Mouse (Mus musculus): ENCODE measurements around the gene Lamtor2.
A peak's percentile ranks its signal among the peaks of the same experiment; 100 is the strongest.

The Lamtor2 gene

GRCm38 (mm10) chr3:88568615-88569014, 15.7 kb upstream of the Lamtor2 start:
- DNase-seq (ENCODE audit: low read depth in 2 of 2, low spot score in 2 of 2), result no peak

DNA sequence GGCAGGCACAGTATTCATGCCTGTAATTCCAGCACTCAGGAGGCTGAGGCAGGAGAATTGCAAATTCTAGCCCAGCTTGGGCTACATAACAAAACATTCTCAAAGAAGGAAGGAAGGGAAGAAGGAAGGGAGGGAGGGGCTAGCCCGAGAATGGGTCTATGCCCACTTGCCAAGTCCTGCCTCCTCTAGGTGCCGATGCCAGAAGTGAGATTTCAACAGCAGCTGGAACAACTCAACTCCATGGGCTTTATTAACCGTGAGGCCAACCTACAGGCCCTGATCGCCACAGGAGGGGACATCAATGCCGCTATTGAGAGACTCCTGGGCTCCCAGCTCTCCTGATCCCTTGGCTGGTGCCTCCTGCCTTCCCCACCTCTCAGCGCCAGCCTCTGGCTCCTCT, 15.0 kb upstream of the Lamtor2 start:
- no peak for DNase-seq (ENCODE audit: low read depth in 2 of 2, low spot score in 2 of 2)

DNA sequence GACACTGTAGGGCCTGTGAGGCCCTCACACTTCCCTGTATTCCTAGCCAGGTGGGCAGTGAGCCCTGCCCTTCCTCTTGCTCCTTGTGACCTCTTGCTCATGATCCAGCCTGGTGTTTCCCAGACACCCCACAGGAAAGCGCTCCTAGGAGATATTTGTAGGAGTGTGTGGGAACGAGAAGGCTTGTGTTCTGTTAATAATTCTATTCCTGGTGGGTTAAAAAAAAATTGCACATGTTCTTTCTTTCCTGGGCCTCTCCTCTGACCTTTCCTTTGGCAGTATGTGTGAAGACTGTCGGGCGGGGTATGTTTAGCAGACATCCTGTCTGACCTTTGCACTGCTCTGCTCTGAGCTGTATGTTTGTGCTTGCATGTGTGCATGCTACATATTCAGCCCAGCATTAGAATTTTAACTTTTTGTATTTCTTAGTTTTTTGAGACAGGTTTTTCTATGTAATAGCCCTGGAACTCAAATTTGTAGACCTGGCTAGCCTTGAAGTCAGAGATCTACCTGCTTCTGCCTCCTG, 13.7 kb upstream of the Lamtor2 start:
- no peak for DNase-seq (ENCODE audit: low read depth in 2 of 2, low spot score in 2 of 2)

GRCm38 (mm10) chr3:88566116-88566515, 13.2 kb upstream of the Lamtor2 start:
- no peak for DNase-seq (ENCODE audit: low read depth in 2 of 2, low spot score in 2 of 2)

GRCm38 (mm10) chr3:88563966-88564365, 11.1 kb upstream of the Lamtor2 start:
- no peak for DNase-seq (ENCODE audit: low read depth in 2 of 2, low spot score in 2 of 2)

DNA sequence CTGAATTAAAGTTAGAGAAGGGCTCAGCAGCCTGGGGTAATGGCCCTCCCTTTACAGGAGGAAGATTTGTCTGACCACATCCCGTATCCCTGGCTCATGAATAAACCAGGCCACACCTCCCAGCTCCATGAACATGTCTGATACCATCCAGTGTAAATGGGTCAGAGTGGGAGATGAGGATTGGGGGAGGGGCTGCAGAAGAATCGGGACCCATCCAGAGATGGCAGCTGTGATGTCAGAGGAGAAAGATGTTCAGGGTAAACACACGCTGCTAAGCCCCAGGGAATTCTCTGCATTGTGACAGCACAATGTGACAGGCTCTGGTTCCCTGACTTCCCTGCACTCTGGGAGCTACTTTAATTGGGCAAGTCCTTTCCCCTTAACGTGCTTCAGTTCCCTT, 10.6 kb upstream of the Lamtor2 start:
- DNase-seq (ENCODE audit: low read depth in 2 of 2, low spot score in 2 of 2), result no peak

- no peak for DNase-seq (ENCODE audit: low read depth in 2 of 2, low spot score in 2 of 2)
Measured at GRCm38 (mm10) chr3:88561989-88562388, 9.1 kb upstream of the Lamtor2 start.

DNA sequence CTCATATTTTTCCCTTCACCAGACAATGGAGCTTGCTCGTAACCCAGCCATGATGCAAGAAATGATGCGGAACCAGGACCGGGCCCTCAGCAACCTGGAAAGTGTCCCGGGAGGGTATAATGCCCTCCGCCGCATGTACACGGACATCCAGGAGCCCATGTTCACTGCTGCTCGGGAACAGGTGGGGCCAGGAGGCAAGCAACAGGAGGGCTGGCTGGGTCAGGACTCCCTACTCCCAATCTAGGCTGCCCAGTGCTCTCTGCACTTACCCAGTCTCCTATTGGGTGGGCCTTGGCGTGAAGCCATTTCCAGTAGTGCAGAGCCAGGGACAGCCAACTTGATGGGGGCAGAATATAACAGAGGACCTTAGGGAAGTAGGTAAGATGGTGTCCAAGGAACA, 6.7 kb upstream of the Lamtor2 start:
- DNase-seq (ENCODE audit: low read depth in 2 of 2, low spot score in 2 of 2), result no peak

DNA sequence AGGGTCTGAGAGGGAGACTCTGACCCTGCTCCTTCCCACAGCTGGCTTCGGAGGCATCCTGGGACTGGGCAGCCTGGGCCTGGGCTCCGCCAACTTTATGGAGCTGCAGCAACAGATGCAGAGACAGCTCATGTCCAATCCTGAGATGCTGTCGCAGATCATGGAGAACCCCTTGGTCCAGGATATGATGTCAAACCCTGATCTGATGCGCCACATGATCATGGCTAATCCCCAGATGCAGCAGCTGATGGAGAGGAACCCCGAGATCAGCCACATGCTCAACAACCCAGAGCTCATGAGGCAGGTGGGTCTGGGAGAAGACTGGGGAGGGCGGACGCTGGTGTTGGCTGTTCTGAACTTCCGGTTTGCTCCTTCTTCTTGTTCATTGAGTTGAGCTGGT, 3.7 kb upstream of the Lamtor2 start:
- DNase-seq (ENCODE audit: low read depth in 2 of 2, low spot score in 2 of 2), result no peak

- DNase-seq (ENCODE audit: low read depth in 2 of 2, low spot score in 2 of 2), result no peak
Measured at GRCm38 (mm10) chr3:88555731-88556130, 2.9 kb upstream of the Lamtor2 start.

- no peak for DNase-seq (ENCODE audit: low read depth in 2 of 2, low spot score in 2 of 2)
Measured at GRCm38 (mm10) chr3:88555069-88555605, 2.3 kb upstream of the Lamtor2 start.

- peak in 1 of 2 experiments; percentile 24 for DNase-seq (ENCODE audit: low read depth in 2 of 2, low spot score in 2 of 2)
Measured at GRCm38 (mm10) chr3:88553880-88554586, 1.2 kb upstream of the Lamtor2 start.

DNA sequence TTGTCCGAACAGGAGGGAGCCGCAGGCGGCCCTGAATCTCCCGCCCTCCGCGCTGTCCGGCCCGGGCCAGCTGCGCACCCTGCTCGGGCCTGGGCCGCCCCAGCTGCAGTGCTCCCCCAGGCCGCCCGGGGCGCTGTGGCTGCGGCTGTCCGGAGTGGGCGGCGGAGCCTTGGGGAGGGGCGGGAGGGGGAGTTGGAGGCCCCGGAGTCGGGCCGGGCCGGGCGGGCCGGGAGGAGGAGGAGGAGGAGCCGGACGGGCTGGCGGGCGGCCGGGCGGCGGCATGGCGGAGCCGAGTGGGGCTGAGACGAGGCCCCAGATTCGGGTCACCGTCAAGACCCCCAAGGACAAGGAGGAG, 628 bp upstream of the Lamtor2 start, which contains the start of gene Ubqln4:
TSS of gene Ubqln4 (plus strand) at position 234 of the 355 bp plus-strand sequence.
- peak; percentile 75 to 86 for DNase-seq (ENCODE audit: low read depth in 2 of 2, low spot score in 2 of 2)

GRCm38 (mm10) chr3:88552082-88552645, 710 bp downstream of the Lamtor2 start:
- DNase-seq (ENCODE audit: low read depth in 2 of 2, low spot score in 2 of 2), result no peak

GRCm38 (mm10) chr3:88551586-88551985, 1.3 kb downstream of the Lamtor2 start:
- no peak for DNase-seq (ENCODE audit: low read depth in 2 of 2, low spot score in 2 of 2)

DNA sequence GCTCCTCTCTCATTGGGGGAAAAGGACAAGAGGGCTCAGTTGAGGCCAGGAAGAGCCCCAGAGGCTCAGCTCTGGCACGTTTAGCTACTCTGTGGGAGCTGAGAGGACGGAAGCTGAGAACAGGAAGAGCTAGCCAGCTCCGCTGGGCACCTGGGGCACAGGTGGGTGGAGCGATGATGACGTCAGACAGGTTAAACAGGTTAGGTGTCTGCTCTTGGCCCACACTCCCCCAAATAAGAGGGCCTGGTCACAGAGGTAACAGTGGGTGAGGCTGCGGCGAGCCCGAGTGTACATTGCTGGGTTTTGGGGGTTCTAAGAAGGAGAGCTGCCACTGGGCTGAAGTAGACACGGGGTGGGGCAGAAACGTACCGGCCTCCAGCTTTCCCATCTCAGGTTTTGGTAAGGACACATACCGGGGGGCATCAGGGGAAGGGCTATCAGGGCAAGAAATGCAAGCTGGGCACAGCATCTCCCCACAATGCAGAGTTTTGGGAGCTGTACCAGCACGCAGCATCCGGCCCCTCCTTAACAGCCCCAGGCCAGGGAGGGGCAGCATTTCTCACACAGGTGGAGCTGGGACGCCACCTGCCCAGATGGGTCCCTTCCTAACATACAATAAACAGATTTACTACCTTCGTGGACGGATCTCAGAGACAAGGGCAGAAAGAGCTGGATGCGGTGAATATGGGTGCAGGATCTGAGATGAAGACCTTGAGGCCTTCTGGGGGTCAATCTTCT, 4.5 kb downstream of the Lamtor2 start, which contains the start of gene Rab25:
TSS of gene Rab25 (minus strand) at position 121 of the 738 bp plus-strand sequence.
- no peak for DNase-seq (ENCODE audit: low read depth in 2 of 2, low spot score in 2 of 2)

GRCm38 (mm10) chr3:88546674-88547418, 6.0 kb downstream of the Lamtor2 start:
- DNase-seq (ENCODE audit: low read depth in 2 of 2, low spot score in 2 of 2), result no peak

GRCm38 (mm10) chr3:88544955-88545591, 7.8 kb downstream of the Lamtor2 start:
- DNase-seq (ENCODE audit: low read depth in 2 of 2, low spot score in 2 of 2), result no peak

DNA sequence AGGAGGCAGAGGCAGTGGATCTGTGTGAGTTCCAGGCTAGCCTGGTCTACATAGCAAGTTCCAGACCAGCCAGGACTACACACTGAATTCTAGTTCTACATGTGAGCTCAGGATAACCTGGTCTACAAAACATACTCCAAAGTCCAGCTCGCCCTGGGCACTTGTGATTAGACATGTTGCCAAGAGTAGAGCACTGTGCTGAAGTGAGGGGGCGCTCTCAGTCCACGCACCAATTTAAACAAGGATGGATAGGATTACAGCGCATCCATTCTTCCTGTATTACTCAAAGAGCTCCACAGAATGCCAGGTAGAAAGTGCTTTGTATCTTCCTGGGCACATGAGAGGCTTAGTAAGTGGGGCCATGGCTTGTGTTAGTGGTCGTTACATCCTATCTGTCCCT, 8.4 kb downstream of the Lamtor2 start:
- DNase-seq (ENCODE audit: low read depth in 2 of 2, low spot score in 2 of 2), result no peak

GRCm38 (mm10) chr3:88543651-88544410, 9.0 kb downstream of the Lamtor2 start:
- DNase-seq (ENCODE audit: low read depth in 2 of 2, low spot score in 2 of 2), result no peak

Measured in CD8-positive naive resting alpha-beta T cell, adult 2 months (primary cell).